Mouse (Mus musculus) embryo, embryonic 9.5 days (tissue): ENCODE results near the gene Spen.
"Not testable (repeated sequence)": the region's sequence is repeated elsewhere in the genome, so short reads cannot be mapped to it uniquely, and the experiment has no call there.

ENCODE experiments used
- DNase-seq: peaks from one replicate; pipeline ENCODE4 v3.0.0-alpha.2; 2017; ENCODE audit errors: extremely low spot score

Spen gene

GRCm38 (mm10) chr4:141538408-141539212, at the start of gene Spen:
Gene Spen (minus strand): TSS chr4:141538597.
- peak; percentile 93 for DNase-seq

- DNase-seq: no peak
These were observed 45.5 kb upstream of the Spen start for GRCm38 (mm10) chr4:141583919-141584318.

- DNase-seq: no peak
These were observed 42.7 kb upstream of the Spen start for GRCm38 (mm10) chr4:141581051-141581450.

GRCm38 (mm10) chr4:141578833-141579232, 40.4 kb upstream of the Spen start:
- DNase-seq: no peak

- DNase-seq: no peak
These were observed 38.5 kb upstream of the Spen start for GRCm38 (mm10) chr4:141576877-141577276.

- DNase-seq: no peak
These were observed 38.0 kb upstream of the Spen start for GRCm38 (mm10) chr4:141576404-141576803.

- peak; percentile 82 for DNase-seq
These were observed 36.6 kb upstream of the Spen start for GRCm38 (mm10) chr4:141574789-141575702.

- no peak for DNase-seq
These were observed 35.1 kb upstream of the Spen start for GRCm38 (mm10) chr4:141573359-141573966.

- DNase-seq: no peak
These were observed 34.4 kb upstream of the Spen start for GRCm38 (mm10) chr4:141572668-141573358.

- no peak for DNase-seq
These were observed 33.5 kb upstream of the Spen start for GRCm38 (mm10) chr4:141571934-141572333.

- no peak for DNase-seq
These were observed 32.9 kb upstream of the Spen start for GRCm38 (mm10) chr4:141571337-141571739.

GRCm38 (mm10) chr4:141570821-141571220, 32.4 kb upstream of the Spen start:
- no peak for DNase-seq

GRCm38 (mm10) chr4:141570004-141570403, 31.6 kb upstream of the Spen start:
- no peak for DNase-seq

GRCm38 (mm10) chr4:141568966-141569365, 30.6 kb upstream of the Spen start:
- DNase-seq: no peak

GRCm38 (mm10) chr4:141567174-141567573, 28.8 kb upstream of the Spen start:
- not testable (repeated sequence) for DNase-seq

GRCm38 (mm10) chr4:141566187-141566586, 27.8 kb upstream of the Spen start:
- DNase-seq: no peak

- DNase-seq: no peak
These were observed 26.9 kb upstream of the Spen start for GRCm38 (mm10) chr4:141565325-141565724.

GRCm38 (mm10) chr4:141564660-141565059, 26.3 kb upstream of the Spen start:
- DNase-seq: no peak

- no peak for DNase-seq
These were observed 25.8 kb upstream of the Spen start for GRCm38 (mm10) chr4:141564209-141564608.

GRCm38 (mm10) chr4:141562281-141562680, 23.9 kb upstream of the Spen start:
- DNase-seq: no peak

- not testable (repeated sequence) for DNase-seq
These were observed 23.0 kb upstream of the Spen start for GRCm38 (mm10) chr4:141561331-141561919.
